Mouse (Mus musculus): ENCODE measurements around the gene Il2ra. TPM values are rescaled to one million over a fixed set of nuclear protein-coding genes. Genes with fewer than 3 reads are reported as not detected.

The Il2ra gene
- polyA plus RNA-seq, 1 experiment from 2014 or later: not detected

DNA sequence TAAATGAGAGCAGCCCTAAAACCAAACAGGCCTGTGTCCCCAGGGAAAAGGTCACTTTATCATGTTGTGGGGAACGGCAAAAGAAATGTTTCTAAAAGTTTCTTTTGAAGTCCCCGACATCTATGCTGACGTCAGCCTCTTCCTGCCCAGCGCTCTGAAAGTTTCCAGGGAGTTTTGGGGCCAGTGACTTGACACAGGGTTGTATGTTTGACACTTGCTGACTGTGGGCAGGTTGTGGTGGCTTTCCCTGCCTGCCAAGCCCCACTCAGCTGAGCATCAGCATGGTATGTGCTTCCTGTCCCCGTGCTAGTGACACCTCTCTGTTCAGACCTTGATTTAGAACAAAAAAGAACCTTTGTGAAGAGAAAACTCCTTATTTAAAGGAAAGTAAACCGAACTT, 10.7 kb downstream of the Il2ra start:
- WGBS: 58% methylated on average over 6 of the region's 6 CpGs
- Histone ChIP-seq H3K27ac (no peak overlapping the region), H3K36me3 (no peaks in the 10 kb centered on the region), H3K9ac (replicated peaks) (no peak overlapping the region), H3K4me1 (replicated peaks) (no peaks in the 10 kb centered on the region), H3K27me3 (no peaks in the 10 kb centered on the region), H3K4me3 (replicated peaks) (no peak overlapping the region), H3K9me3 (no peaks in the 10 kb centered on the region), H3K4me2 (no peak overlapping the region)
- ATAC-seq (ENCODE audit: insufficient number of reproducible peaks, insufficient read depth, low FRiP score, low TSS enrichment, low read depth): no peak

DNA sequence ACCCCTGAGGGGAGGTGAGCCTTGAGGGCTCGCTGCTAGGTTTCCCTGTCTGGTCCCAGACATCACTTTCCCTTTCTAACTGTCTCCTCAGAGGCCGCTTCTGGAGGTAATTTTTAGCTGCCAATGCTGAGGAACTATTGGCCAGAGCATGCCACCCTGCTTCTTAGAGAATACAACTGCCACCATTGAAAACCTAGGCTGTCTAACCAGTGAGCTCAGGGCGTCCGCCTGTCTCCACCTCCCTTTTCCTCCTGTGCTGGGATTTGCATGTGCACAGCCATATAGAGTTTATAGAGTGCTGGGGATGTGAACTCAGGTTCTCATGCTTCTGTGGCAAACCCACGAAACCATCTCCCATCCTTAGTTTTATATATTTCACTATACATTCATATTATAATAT, 11.2 kb downstream of the Il2ra start:
- Histone ChIP-seq H3K9ac (replicated peaks) (no peak overlapping the region), H3K4me2 (no peak overlapping the region), H3K27me3 (no peaks in the 10 kb centered on the region), H3K4me1 (replicated peaks) (no peaks in the 10 kb centered on the region), H3K27ac (no peak overlapping the region), H3K4me3 (replicated peaks) (no peak overlapping the region), H3K9me3 (no peaks in the 10 kb centered on the region), H3K36me3 (no peaks in the 10 kb centered on the region)
- no peak for ATAC-seq (ENCODE audit: insufficient number of reproducible peaks, insufficient read depth, low FRiP score, low TSS enrichment, low read depth)
- WGBS: 77% methylated on average over 5 of the region's 5 CpGs

DNA sequence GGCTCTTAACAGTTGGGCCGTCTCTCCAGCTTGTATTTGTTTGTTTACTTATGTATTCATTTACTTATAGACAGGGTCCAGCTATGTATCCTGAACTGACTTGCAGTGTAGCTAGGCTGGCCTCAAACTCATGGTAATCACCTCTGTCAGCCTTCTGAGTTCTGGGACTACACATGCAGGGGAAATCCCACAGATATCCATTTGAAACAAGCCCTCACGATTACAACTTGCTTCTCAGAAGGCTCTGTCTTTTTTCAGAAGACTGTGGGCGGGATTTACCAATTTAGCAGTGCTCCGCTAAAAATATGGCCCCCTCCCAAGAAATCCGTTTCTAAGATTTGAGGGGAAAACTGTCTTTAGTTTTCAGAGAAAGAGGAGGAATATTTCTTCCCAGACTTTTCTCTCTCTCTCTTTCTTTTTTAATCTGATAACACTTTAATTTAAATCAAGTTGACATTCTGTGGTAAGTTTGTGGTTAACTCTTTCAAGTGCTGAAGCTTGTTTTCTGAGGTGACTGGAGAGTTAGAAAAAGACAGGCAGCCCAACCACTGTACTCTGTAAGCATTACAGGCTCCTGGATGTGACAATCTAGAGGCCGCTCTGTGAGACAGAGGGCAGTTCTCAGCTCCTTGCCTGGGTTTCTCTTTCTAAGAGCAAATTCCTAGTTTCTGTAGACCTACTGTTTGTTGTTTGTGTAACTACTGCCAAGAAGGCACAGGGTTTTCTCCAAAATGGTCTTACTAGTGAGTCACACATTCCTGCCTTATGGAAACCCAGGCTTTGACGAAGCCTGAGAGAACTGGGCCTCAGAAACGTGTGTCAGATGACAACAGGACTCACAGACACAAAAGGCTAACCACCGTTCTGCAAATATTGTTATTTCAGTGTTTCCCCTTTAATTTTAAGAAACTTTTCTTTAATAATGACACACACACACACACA, 12.7 kb downstream of the Il2ra start:
- 70% methylated on average over 9 of the region's 9 CpGs for WGBS
- Histone ChIP-seq H3K9me3 (no peaks in the 10 kb centered on the region), H3K4me1 (replicated peaks) (no peaks in the 10 kb centered on the region), H3K36me3 (no peaks in the 10 kb centered on the region), H3K27ac (no peak overlapping the region), H3K4me2 (no peak overlapping the region), H3K4me3 (replicated peaks) (no peak overlapping the region), H3K27me3 (no peaks in the 10 kb centered on the region), H3K9ac (replicated peaks) (no peak overlapping the region)
- ATAC-seq (ENCODE audit: insufficient number of reproducible peaks, insufficient read depth, low FRiP score, low TSS enrichment, low read depth): no peak

DNA sequence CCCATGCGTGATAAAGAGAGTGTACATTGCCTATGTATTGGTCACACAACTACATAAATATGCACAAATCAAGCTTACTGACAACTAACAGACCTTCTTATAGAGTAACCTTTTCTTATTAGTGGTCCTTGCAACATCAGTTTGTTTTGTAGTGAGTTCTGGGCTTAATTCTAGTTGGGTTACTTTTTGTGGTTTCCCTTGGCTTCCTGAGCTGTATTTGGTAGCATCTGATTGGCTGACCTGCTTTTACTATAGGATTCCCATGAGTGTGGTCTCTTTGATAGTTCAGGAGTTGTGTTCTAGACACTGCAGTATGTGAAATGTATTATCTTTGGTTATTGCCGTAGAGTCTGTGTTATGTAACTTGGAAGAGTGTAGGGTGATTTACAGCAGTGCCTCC, 15.0 kb downstream of the Il2ra start:
- H3K4me3 ChIP-seq (replicated peaks): no peak overlapping the region
- WGBS: 80% methylated on average over 2 of the region's 2 CpGs
- H3K4me2 ChIP-seq: no peak overlapping the region
- no peaks in the 10 kb centered on the region for H3K9me3 ChIP-seq
- no peaks in the 10 kb centered on the region for H3K36me3 ChIP-seq
- H3K27ac ChIP-seq: no peak overlapping the region
- no peak overlapping the region for H3K9ac ChIP-seq (replicated peaks)
- H3K27me3 ChIP-seq: no peaks in the 10 kb centered on the region
- H3K4me1 ChIP-seq (replicated peaks): no peaks in the 10 kb centered on the region
- ATAC-seq (ENCODE audit: insufficient number of reproducible peaks, insufficient read depth, low FRiP score, low TSS enrichment, low read depth): no peak

DNA sequence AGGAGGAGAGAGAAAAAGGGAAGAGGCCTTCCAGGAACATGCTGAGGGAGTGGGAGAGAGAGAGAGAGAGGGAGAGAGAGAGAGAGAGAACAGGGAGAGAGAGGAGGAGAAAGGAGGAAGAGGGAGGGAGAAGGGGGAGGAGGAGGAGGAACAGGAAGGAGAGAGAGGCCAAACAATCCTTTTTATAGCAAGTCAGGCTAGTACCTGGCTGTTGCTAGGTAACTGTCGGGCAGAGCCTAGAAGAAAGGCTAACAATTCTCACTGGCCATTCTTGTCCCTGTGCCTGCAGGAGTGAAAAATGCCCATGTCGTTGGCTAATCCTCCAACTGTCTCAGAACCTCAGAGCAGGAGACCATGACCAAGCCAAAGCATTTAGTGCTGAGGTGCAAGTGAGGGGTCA, 16.7 kb downstream of the Il2ra start:
- ATAC-seq (ENCODE audit: insufficient number of reproducible peaks, insufficient read depth, low FRiP score, low TSS enrichment, low read depth): no peak
- no peaks in the 10 kb centered on the region for H3K36me3 ChIP-seq
- H3K4me3 ChIP-seq (replicated peaks): no peak overlapping the region
- no peak overlapping the region for H3K27ac ChIP-seq
- H3K9me3 ChIP-seq: no peaks in the 10 kb centered on the region
- WGBS: 36% methylated on average over 2 of the region's 2 CpGs
- no peak overlapping the region for H3K9ac ChIP-seq (replicated peaks)
- no peaks in the 10 kb centered on the region for H3K4me1 ChIP-seq (replicated peaks)
- no peaks in the 10 kb centered on the region for H3K27me3 ChIP-seq
- no peak overlapping the region for H3K4me2 ChIP-seq

DNA sequence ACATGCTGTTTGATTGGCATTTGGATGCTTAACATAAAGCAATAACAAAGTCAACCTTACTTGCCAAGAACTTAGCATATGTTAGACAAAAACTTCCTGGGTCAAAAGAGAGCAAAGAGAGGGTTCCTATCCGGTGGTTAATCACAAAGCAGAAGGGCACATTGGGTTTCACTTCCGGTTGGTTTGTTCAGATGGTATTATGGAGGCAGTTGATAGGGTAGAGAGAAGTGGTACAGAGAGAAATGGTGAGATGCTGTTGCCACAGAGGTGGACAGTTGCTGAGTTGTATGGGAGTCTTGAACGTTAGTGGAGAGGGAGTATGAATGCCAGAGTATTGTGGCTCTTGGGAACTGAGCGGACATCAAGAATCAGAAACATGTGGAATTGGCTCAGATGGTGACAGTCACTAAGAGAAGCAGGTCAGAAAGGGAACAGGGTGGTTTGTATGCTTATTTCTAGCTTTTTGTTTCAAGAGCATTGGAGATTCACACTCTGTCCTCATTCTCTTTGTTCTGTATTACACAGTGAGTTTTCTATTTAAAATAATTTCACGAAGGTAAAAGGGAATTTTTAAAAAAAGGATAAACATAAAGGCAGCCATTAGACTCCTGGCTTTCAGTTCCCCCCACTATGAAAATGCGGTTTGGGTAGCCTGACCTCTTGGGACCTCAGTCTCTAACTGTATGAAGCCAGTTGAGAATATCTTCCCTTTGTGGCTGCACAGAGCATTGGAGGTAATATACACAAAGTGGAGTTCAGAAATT, 19.7 kb downstream of the Il2ra start:
- Histone ChIP-seq H3K4me2 (no peak overlapping the region), H3K27ac (no peak overlapping the region), H3K9me3 (0 out of 2 replicates have a peak, but pooled peaks cover 4% of the 10 kb centered on the region), H3K9ac (replicated peaks) (no peak overlapping the region), H3K27me3 (no peaks in the 10 kb centered on the region), H3K4me3 (replicated peaks) (no peak overlapping the region), H3K36me3 (no peaks in the 10 kb centered on the region), H3K4me1 (replicated peaks) (no peaks in the 10 kb centered on the region)
- no peak for ATAC-seq (ENCODE audit: insufficient number of reproducible peaks, insufficient read depth, low FRiP score, low TSS enrichment, low read depth)
- WGBS: 81% methylated on average over 6 of the region's 6 CpGs

DNA sequence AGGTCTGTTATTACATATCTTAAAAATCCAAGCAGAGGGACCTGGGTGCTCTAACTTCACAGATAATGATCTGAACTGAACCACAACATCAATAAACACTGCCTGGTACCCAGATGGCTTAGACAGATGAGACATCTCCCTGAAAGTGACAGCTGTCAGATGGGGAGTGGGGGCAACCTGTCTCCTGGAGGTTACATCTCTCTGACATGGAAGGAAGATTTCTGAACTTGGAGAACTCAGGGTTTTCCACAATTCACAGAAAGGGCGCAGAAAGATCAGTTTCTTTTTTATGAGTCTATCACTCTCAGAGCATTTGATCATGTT, 20.3 kb downstream of the Il2ra start:
- Histone ChIP-seq H3K9ac (replicated peaks) (no peak overlapping the region), H3K36me3 (no peaks in the 10 kb centered on the region), H3K4me1 (replicated peaks) (no peaks in the 10 kb centered on the region), H3K27me3 (no peaks in the 10 kb centered on the region), H3K4me3 (replicated peaks) (no peak overlapping the region), H3K4me2 (no peak overlapping the region), H3K27ac (no peak overlapping the region), H3K9me3 (0 out of 2 replicates have a peak, but pooled peaks cover 4% of the 10 kb centered on the region)
- WGBS: 94% methylated on average over 1 of the region's 1 CpGs
- no peak for ATAC-seq (ENCODE audit: insufficient number of reproducible peaks, insufficient read depth, low FRiP score, low TSS enrichment, low read depth)

DNA sequence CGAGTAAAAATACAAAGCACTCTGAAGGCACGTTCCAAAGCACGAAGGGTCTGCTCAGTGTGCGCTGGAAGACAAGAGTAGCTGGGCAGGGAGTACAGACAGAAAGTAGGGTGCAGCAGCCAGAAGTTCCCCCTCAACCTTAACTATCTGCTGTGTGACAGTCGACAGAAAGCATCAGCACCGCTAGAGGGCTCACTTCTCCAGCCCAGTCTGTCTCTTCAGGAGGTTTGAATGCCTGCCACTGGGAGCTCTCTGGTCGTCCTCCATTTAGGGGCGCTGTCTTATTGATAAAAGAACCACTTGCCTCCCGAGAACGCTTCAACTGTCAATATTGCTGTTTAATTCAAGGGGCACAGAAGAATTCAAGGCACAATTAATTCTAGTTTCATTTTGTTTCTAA, 21.4 kb downstream of the Il2ra start:
- no peak for ATAC-seq (ENCODE audit: insufficient number of reproducible peaks, insufficient read depth, low FRiP score, low TSS enrichment, low read depth)
- H3K27me3 ChIP-seq: no peaks in the 10 kb centered on the region
- peak overlapping the region; percentile 32 for H3K4me2 ChIP-seq
- H3K27ac ChIP-seq: no peak overlapping the region
- no peak overlapping the region for H3K9ac ChIP-seq (replicated peaks)
- 0 out of 2 replicates have a peak, but pooled peaks cover 4% of the 10 kb centered on the region for H3K9me3 ChIP-seq
- H3K4me1 ChIP-seq (replicated peaks): no peaks in the 10 kb centered on the region
- no peak overlapping the region for H3K4me3 ChIP-seq (replicated peaks)
- H3K36me3 ChIP-seq: no peaks in the 10 kb centered on the region
- WGBS: 4% methylated on average over 10 of the region's 10 CpGs

DNA sequence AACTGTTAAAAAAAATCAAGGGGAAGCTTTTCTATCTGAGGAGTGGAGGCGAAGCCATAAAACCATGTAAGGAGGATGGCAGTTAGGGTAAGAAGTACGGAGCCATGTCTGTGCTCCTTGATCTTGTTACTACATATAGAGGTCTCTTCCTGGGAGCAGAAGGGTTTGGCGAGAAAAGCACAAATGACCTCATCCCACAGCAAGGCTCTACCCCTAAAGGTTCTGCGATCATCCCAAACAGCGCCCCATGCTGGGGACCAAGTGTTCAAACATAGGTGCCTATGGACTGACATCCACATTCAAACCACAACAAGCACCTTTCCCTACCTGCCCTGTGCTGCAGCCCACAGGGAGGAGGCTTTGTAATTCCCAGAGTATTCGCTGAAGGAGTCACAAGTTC, 21.8 kb downstream of the Il2ra start:
- ATAC-seq (ENCODE audit: insufficient number of reproducible peaks, insufficient read depth, low FRiP score, low TSS enrichment, low read depth): no peak
- H3K9me3 ChIP-seq: 0 out of 2 replicates have a peak, but pooled peaks cover 4% of the 10 kb centered on the region
- H3K36me3 ChIP-seq: no peaks in the 10 kb centered on the region
- H3K27ac ChIP-seq: no peak overlapping the region
- WGBS: 43% methylated on average over 6 of the region's 6 CpGs
- H3K9ac ChIP-seq (replicated peaks): no peak overlapping the region
- no peaks in the 10 kb centered on the region for H3K4me1 ChIP-seq (replicated peaks)
- H3K4me2 ChIP-seq: peak overlapping the region; percentile 32
- no peaks in the 10 kb centered on the region for H3K27me3 ChIP-seq
- H3K4me3 ChIP-seq (replicated peaks): no peak overlapping the region

DNA sequence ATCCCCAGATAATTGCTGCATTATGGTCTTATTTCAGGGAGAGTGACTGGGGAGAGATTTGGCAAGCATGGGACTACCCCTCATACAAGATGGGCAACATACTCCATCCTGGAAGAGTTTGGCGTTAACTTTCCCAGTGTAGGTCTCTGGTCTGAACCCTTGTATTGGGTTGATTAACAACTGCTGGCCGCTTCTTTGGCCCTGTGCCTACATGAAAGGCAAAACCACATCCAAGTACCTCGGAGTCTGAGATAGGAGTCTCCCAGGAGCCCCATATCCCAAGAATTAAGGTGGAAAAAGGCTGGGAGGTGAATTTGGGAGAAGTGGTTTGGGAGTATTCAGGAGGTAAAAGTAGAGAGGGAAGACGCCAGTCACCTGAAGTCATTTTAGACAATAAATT, 22.2 kb downstream of the Il2ra start:
- Histone ChIP-seq H3K27me3 (no peaks in the 10 kb centered on the region), H3K4me2 (no peak overlapping the region), H3K36me3 (no peaks in the 10 kb centered on the region), H3K4me1 (replicated peaks) (no peaks in the 10 kb centered on the region), H3K9me3 (0 out of 2 replicates have a peak, but pooled peaks cover 4% of the 10 kb centered on the region), H3K27ac (no peak overlapping the region), H3K9ac (replicated peaks) (no peak overlapping the region), H3K4me3 (replicated peaks) (no peak overlapping the region)
- ATAC-seq (ENCODE audit: insufficient number of reproducible peaks, insufficient read depth, low FRiP score, low TSS enrichment, low read depth): no peak
- WGBS: 87% methylated on average over 4 of the region's 4 CpGs

DNA sequence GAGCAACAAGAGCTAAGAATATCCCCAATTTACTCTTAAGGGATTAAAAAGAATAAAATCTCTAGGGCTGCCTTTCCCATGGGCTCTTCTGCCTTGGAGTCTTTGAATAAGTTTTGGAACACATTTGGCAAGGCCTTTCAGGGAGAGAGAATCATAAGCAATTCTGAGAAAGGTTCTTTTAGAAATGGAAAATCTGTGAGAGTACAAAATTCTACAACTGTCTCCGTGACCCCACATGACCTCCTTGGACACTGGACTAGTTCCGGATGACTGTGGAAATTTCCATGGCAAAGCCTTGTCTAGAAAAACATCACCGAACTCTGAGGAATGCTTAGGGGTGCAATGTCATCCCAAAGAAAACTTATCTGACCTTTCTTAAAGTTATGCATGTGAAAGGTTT, 22.7 kb downstream of the Il2ra start:
- WGBS: 91% methylated on average over 3 of the region's 3 CpGs

More for the DNA sequence above, 22.7 kb downstream of the Il2ra start:
- no peak overlapping the region for H3K27ac ChIP-seq
- no peak overlapping the region for H3K4me2 ChIP-seq
- H3K9me3 ChIP-seq: 0 out of 2 replicates have a peak, but pooled peaks cover 4% of the 10 kb centered on the region
- no peak overlapping the region for H3K4me3 ChIP-seq (replicated peaks)
- H3K9ac ChIP-seq (replicated peaks): no peak overlapping the region
- no peaks in the 10 kb centered on the region for H3K4me1 ChIP-seq (replicated peaks)
- no peak for ATAC-seq (ENCODE audit: insufficient number of reproducible peaks, insufficient read depth, low FRiP score, low TSS enrichment, low read depth)
- H3K27me3 ChIP-seq: no peaks in the 10 kb centered on the region
- no peaks in the 10 kb centered on the region for H3K36me3 ChIP-seq

Data from limb, embryonic 12.5 days (tissue).